Mouse (Mus musculus): ENCODE data around the gene Ercc6.

DNA sequence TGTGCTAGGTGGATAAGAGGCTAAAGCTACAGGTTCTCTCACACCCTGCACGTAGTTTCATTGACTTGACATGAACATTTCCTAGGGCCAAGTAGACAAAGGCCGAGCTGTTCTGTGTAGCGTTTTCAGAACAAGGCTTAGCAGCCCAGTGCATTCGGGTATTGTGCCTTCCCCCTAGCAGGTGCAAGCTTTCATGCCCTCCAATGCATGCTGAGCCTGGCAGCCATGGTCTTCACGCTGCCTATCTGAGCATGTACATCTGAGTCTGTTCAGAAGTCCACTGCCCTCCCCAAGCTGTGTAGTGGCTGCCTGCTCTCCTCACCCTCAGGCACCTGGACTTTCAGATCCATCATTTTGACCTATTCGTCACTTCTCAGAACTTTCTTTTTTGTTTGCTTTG, 50.3 kb downstream of the Ercc6 start:
- no peak for TF ChIP-seq CTCF (IDR thresholded peaks at IDR 0.05; ENCODE audit: borderline replicate concordance, insufficient read depth, low read length)
- no peak for TF ChIP-seq POLR2A (IDR thresholded peaks at IDR 0.05; ENCODE audit: low read depth, low read length)

All from embryonic fibroblast, embryonic 13.5 days (primary cell).